Mouse (Mus musculus) ES-Bruce4 (cell line): ENCODE measurements at regions not wholly inside any gene's neighbourhood (a gene's known extent, or its start where the extent isn't known, plus 50 kb on each side); places are given as distances from the start of the nearest gene placed in this dataset.
"Not testable (repeated sequence)": the region's sequence is repeated elsewhere in the genome, so short reads cannot be mapped to it uniquely, and the experiment has no call there.

ENCODE experiments used
- H3K27ac ChIP-seq: 2 replicates; pipeline ENCODE4 v1.5.1; 2012; ENCODE audit warnings: low read length, inconsistent platforms; ENCODE audit not compliant: insufficient read depth
- H3K27me3 ChIP-seq: 2 replicates; pipeline ENCODE4 v1.6.1; 2012; ENCODE audit warnings: mild to moderate bottlenecking, low read length, inconsistent platforms; ENCODE audit not compliant: control insufficient read depth, poor library complexity, insufficient read depth, severe bottlenecking
- H3K36me3 ChIP-seq: 2 replicates; pipeline ENCODE4 v1.6.1; 2012; ENCODE audit warnings: inconsistent platforms, mild to moderate bottlenecking, low read length, moderate library complexity; ENCODE audit not compliant: control insufficient read depth, poor library complexity, insufficient read depth, severe bottlenecking
- H3K4me1 ChIP-seq: one replicate; pipeline ENCODE4 v1.8.1; 2011; ENCODE audit warnings: low read length; ENCODE audit not compliant: control insufficient read depth, insufficient read depth
- H3K4me3 ChIP-seq: 2 replicates; pipeline ENCODE4 v1.5.1; 2011; ENCODE audit warnings: low read depth, mild to moderate bottlenecking, low read length
- H3K9ac ChIP-seq: 2 replicates; pipeline ENCODE4 v1.6.1; 2012; ENCODE audit warnings: low read depth, mild to moderate bottlenecking, inconsistent platforms; ENCODE audit not compliant: poor library complexity, severe bottlenecking
- H3K9me3 ChIP-seq: replicated peaks from 2 replicates; pipeline ENCODE4 v1.6.1; 2012; ENCODE audit warnings: mild to moderate bottlenecking, low read length, inconsistent platforms; ENCODE audit not compliant: control insufficient read depth, poor library complexity, insufficient read depth, severe bottlenecking
- CTCF ChIP-seq: IDR thresholded peaks from one replicate; pipeline ENCODE4 v1.8.1; 2011; ENCODE audit warnings: low read depth, low read length
- POLR2A ChIP-seq: IDR thresholded peaks from one replicate; pipeline ENCODE4 v1.8.1; 2011; ENCODE audit warnings: low read length; ENCODE audit not compliant: insufficient read depth

DNA sequence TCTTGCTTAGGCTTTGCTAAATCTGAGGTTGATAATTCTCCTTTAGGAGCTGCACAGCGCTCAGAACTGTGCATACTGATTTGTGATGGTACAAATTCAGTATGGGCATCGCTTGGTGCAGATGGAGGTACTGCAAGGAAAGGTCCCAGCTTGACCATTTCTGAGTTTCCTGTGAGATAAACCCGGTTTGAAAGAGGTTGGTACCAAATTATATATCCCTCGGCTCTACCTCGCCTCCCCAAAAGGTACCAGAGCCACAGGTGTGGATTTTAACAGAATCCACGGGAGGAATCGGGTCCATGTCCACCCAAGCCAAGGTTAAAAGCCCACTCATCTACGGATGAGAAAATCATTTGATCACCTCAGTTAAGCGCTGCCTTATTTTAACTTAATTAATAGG, 172.5 kb upstream of the Zfp808 start:
- H3K9ac ChIP-seq, H3K27me3 ChIP-seq: not testable (repeated sequence)

DNA sequence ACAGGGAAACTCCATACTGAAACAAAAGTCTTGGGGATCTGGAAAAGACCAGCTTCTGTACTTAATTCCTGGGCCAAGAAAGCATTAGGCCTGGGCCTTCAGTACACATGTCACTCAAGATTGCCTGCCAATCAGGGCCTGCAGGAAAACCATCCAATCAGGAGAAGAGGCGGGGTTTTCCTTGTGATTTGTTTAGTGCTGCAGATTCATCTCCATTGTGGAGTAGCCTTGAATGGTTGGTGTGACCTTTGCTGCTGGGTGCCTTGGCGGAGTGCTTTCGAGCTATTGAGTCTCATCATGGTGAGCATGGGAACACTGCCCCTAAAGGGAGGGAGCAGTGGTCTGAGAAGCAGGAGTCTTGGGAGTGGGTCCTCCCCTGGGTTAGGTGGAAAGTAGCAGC, 150.8 kb upstream of the Zfp808 start:
- H3K27me3 ChIP-seq, H3K36me3 ChIP-seq, H3K27ac ChIP-seq, H3K9me3 ChIP-seq, H3K4me1 ChIP-seq, H3K9ac ChIP-seq: not testable (repeated sequence)
- peak; percentile 19 for TF ChIP-seq POLR2A
- H3K4me3 ChIP-seq: peak overlapping the region; percentile 41

More for the DNA sequence above, 172.5 kb upstream of the Zfp808 start:
- not testable (repeated sequence) for H3K4me1 ChIP-seq, H3K4me3 ChIP-seq, H3K27ac ChIP-seq, H3K36me3 ChIP-seq
- H3K9me3 ChIP-seq: peaks cover 33% of the 10 kb centered on the region

DNA sequence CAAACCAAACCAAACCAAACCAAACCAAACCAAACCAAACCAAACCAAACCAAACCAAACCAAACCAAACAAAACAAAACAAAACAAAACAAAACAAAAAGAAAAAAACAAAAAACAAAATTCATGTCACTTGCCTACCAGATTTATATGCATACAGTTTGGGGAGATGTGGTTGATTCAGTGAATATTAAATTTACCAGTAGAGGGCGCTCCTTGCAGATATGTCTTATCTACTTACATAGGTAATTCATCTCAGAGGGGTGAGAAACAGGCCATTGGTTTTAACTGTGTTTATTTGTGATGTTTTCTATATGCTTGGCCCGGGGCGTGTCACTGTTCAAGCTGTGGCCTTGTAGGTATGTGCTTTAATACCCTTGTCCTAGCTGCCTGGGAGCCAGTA, 133.2 kb upstream of the Zfp808 start:
- H3K9me3 ChIP-seq, H3K27ac ChIP-seq, H3K4me3 ChIP-seq, H3K4me1 ChIP-seq, H3K9ac ChIP-seq, H3K36me3 ChIP-seq, H3K27me3 ChIP-seq: not testable (repeated sequence)

DNA sequence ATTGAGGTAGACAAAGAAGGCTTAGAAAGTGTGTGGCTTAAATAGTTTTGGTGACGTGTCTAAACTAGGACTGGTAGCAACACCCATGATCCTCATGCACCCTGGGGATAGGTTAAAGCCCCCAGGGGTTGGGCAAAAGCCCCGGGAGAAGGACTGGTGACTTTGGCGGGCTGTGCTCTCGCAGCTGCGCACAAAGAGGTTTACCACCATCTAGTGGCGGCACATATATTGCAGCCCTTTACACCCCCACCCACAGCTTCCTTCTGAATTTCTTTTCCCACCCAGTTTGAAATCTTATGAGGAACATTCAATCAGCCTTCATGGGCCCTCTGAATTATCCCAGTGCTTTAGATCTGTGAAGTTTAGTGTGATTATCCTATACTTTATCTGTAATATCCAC, 130.9 kb upstream of the Zfp808 start:
- Histone ChIP-seq H3K9ac (peak overlapping the region; percentile 43; the same call in 1 of the 2 replicates), H3K4me3 (0 out of 2 replicates have a peak overlapping the region, but pooled peaks have one; percentile 40)
- not testable (repeated sequence) for H3K4me1 ChIP-seq, H3K27me3 ChIP-seq, H3K36me3 ChIP-seq, H3K27ac ChIP-seq, H3K9me3 ChIP-seq
- peak; percentile 32 for TF ChIP-seq CTCF

DNA sequence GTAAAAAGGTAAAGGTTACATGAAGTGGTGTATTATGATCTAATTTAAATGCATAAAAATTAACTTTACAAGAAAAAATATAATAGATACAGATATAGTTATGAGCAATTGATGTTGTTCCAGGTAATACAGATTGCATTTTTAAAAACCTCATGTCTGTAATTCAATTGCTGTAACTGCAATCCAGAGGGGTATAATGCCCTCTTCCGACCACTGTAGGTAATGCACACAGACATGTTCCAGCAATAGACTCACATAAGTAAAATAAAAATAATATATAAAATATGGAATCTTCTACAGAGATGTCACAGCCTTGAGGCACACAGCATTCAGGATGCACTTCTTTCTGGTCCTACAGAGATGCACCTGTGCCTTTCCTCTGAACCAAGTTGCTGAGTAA, 122.4 kb upstream of the Zfp808 start:
- H3K4me3 ChIP-seq, H3K9me3 ChIP-seq, H3K4me1 ChIP-seq, H3K27me3 ChIP-seq, H3K27ac ChIP-seq, H3K9ac ChIP-seq, H3K36me3 ChIP-seq: not testable (repeated sequence)

DNA sequence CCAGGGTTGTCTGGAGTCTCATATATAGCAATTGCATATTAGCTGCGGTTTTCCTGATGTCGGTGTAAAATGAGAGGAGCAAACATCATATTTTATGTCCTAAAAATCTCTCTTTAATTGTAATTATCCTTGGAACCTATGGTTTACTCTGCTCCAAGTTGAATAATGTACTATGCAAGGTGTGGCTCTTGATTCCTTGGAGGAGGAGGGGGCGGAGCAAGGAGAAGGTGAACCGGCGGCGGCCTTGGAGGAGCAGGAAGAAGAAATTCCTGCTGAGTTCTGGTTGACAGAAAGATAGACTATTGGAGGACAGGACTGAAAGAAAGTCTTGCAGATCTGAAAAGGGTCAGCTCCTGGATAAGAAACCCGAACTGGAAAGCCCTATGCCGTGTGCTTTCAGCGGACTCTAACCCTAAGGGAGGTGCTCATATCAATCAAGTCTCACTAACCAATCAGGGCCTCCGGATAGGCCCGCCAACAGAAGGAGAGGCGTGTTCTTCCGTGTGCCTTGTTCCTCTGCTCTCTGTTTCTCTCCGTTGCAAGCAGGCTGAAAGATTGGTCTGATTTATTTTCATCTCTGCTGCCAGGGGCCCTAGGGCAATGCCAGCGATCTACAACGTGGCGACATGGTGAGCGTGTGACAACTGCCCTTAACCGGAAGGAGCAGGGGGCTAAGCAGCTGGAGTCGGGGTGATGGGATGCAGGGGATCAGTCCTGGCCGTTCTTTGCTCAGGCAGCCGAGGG, 114.1 kb upstream of the Zfp808 start:
- H3K9me3 ChIP-seq, H3K27me3 ChIP-seq, H3K4me1 ChIP-seq, H3K36me3 ChIP-seq: not testable (repeated sequence)
- Histone ChIP-seq H3K9ac (peak overlapping the region; percentile 73), H3K4me3 (peak overlapping the region; percentile 98), H3K27ac (peak overlapping the region; percentile 79)

DNA sequence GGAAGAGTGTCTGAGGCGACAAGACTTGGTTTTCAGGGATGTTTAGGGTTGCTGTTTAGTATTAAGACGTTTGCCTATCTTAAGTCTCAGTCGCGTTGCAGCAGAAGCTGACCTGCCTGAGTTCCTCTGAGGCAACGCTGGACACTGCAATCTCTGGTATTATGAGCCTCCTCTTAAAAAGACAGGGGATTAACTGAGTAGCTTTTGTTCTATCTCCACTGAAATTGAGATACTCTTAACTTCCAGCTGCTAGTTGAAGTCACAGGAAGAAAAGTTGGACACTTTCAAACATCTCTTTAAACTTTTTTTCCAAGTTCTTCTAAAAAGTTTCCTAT, 113.6 kb upstream of the Zfp808 start:
- H3K27me3 ChIP-seq, H3K9me3 ChIP-seq, H3K36me3 ChIP-seq, H3K4me1 ChIP-seq: not testable (repeated sequence)
- peak overlapping the region; percentile 98 for H3K4me3 ChIP-seq
- peak overlapping the region; percentile 48; the same call in 1 of the 2 replicates for H3K27ac ChIP-seq
- peak overlapping the region; percentile 73 for H3K9ac ChIP-seq

DNA sequence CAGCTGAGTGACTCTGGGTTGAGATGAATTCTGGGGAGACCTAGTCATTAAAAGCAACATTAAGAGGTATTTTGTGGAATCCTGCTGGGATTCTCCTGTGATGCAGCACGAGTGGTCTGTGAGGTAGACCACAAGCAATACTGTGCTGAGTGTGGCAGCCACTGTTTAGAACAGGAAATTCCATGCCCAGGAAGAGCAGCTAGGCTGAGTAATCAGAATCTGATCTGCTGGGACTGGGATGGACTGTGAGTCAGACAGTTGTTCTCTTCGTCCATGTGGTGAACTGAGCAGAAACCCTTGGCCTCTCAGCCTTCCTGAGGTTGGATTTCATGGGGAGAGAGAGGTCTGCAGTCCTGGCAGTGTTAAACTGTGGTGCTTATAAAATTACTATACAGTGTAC, 92.0 kb upstream of the Zfp808 start:
- H3K9me3 ChIP-seq, H3K27me3 ChIP-seq, H3K4me3 ChIP-seq, H3K9ac ChIP-seq, H3K36me3 ChIP-seq, H3K4me1 ChIP-seq, H3K27ac ChIP-seq: not testable (repeated sequence)

DNA sequence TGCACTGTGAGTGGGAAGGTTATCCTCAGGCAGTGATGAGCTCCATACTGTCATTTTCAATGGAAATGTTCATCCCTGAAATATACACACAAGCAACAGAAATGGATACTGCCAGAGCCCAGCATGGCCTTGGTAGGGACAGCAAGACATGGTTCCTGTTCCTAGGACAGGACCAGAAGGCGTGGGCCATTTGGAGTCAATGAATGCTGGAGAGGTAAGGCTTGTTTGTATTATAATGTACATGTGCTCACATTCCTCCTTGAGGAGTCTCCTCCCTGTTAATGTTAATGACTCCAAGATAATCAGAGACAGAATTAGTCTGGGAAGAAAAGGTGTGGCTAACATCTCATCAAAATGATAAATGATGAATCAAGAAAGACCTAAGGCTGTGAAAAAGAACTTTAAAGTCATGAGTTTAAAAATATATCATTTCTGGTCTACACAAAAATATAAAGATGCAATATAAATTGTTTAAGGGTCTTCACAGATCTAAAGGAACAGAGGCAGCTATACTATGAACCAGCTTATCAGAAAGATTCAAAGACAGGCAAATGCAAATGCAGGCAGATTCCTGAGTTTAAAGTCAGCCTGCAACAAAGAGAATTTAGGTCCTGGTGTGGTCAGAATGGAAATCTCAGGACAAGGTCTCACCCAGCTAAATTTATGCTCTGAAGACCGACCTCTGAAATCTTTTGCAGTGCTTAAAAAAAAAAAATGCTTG, 51.6 kb upstream of the Zfp808 start:
- H3K27ac ChIP-seq: peak overlapping the region; percentile 92
- not testable (repeated sequence) for H3K9ac ChIP-seq

More for the DNA sequence above, 51.6 kb upstream of the Zfp808 start:
- not testable (repeated sequence) for H3K27me3 ChIP-seq, H3K36me3 ChIP-seq, H3K4me1 ChIP-seq, H3K4me3 ChIP-seq
- H3K9me3 ChIP-seq: peaks cover 27% of the 10 kb centered on the region
